In the genomic region with DNA sequence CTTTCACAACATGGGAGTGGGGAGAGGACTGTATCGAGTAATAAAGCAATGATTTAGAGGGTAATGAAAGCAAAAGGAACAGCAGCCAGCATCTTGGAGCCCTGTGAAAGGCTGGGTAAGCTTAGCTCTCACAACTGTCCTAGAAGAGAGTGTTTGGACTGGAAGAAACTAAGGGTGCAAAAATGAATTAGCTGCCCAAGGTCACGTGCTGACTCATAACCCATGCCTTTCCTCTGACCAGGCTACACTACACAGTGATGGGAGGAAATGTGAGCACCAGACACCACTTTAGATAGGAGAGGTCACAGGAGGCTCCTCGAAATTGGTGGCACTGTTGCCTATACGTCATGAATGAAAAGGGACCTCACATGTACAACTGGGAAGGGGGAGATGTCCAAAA, we compare ENCODE assay signal across 20 mouse cellular contexts.
DNase-seq lines count a peak whose midpoint lies in the region; ATAC-seq lines count a peak whose summit lies in the region.
"Had no signal": no experiment of that assay in that cellular context is flagged by ENCODE, and none has a peak within 500 bp of the region (broad histone marks: within the 10 kb centered on the region; RNA-seq: fewer than 3 reads in every experiment).

No protein-coding gene starts in this region.

- intact Hi-C loops in heart, postnatal 25 days (cut with DNase I), result no loop called here

- ATAC-seq in megakaryocyte-erythroid progenitor cell, adult 5-6 weeks (replicated peaks; ENCODE audit: low FRiP score, low TSS enrichment, poor library complexity, severe bottlenecking), result no peak
- ATAC-seq: activated CD4-positive, CD25-positive, alpha-beta regulatory T cell, adult 4 months; CD4-positive, CD25-positive, alpha-beta regulatory T cell, adult 4 months; forebrain, embryonic 15.5 days; hindbrain, postnatal 0 days; Patski had no signal

- peak; percentile 39 for DNase-seq in heart, adult 11 months
- DNase-seq in heart, postnatal 25 days (ENCODE audit: low spot score), result no peak
- DNase-seq in Muller cell, postnatal 12 days (ENCODE audit: inconsistent ontology term), result peak; percentile 32
- peak; percentile 44 for DNase-seq in adrenal gland, postnatal 10 days
- DNase-seq in fibroblast of lung, adult 2 months (ENCODE audit: low read depth), result peak; percentile 7
- DNase-seq in embryo, embryonic 10.5 days (ENCODE audit: low spot score), result no peak
- no peak for DNase-seq in retina, embryonic 14.5 days (ENCODE audit: low spot score)
- DNase-seq: cerebellum, adult 11-12 months; cerebellum, adult 9-10 months; cerebellum, postnatal 36 days; gastrocnemius, postnatal 14 days; heart, postnatal 10 days; kidney, adult 11 months; kidney, adult 9 months had no signal

Comparison
In these comparisons a context has a peak if more than half of its experiments do, and no peak if none do; other contexts are left out.
1. DNase-seq: peak in heart, adult 11 months (single experiment), Muller cell, postnatal 12 days (single experiment), adrenal gland, postnatal 10 days (single experiment) and fibroblast of lung, adult 2 months (single experiment); none in heart, postnatal 25 days (single experiment), embryo, embryonic 10.5 days (single experiment) and retina, embryonic 14.5 days (single experiment).